Mouse (Mus musculus) stomach, embryonic 14.5 days (tissue): ENCODE data around the gene Afmid. TPM values are rescaled to one million over a fixed set of nuclear protein-coding genes. Genes with fewer than 3 reads are reported as not detected.

Experiments used
- ATAC-seq: fragments of 200-750 bp; cut with Nextera tagmentation; 2 replicates; pipeline ENCODE4 v1.8.0; 2017; ENCODE audit warnings: low read depth, moderate TSS enrichment; ENCODE audit not compliant: insufficient number of reproducible peaks, insufficient read depth, low FRiP score
- H3K27ac ChIP-seq: fragments of 300-500 bp; sonication (generic); 2 replicates; pipeline ENCODE4 v1.5.1; 2014; ENCODE audit warnings: mild to moderate bottlenecking, low read length, moderate library complexity, mixed read lengths
- H3K27me3 ChIP-seq: fragments of 300-500 bp; sonication (generic); 2 replicates; pipeline ENCODE4 v1.6.1; 2014; ENCODE audit warnings: low read length, control low read depth, mixed read lengths; ENCODE audit not compliant: control insufficient read depth, insufficient read depth
- H3K36me3 ChIP-seq: fragments of 300-500 bp; sonication (generic); 2 replicates; pipeline ENCODE4 v1.6.1; 2014; ENCODE audit warnings: mild to moderate bottlenecking, control low read depth, low read length, moderate library complexity, mixed read lengths; ENCODE audit not compliant: control insufficient read depth, insufficient read depth
- H3K4me1 ChIP-seq: fragments of 300-500 bp; sonication (generic); 2 replicates; pipeline ENCODE4 v1.6.1; 2014; ENCODE audit warnings: low read length, control low read depth, mixed read lengths; ENCODE audit not compliant: control insufficient read depth, insufficient read depth
- H3K4me2 ChIP-seq: fragments of 300-500 bp; sonication (generic); replicated peaks from 2 replicates; pipeline ENCODE4 v1.6.1; 2014; ENCODE audit warnings: low read depth, low read length, control low read depth
- H3K4me3 ChIP-seq: fragments of 300-500 bp; sonication (generic); 2 replicates; pipeline ENCODE4 v1.5.1; 2014; ENCODE audit warnings: low read depth, low read length, control low read depth
- H3K9ac ChIP-seq: fragments of 300-500 bp; sonication (generic); replicated peaks from 2 replicates; pipeline ENCODE4 v1.6.1; 2014; ENCODE audit warnings: low read depth, mild to moderate bottlenecking, control low read depth, low read length, moderate library complexity, mixed read lengths
- H3K9me3 ChIP-seq: fragments of 300-500 bp; sonication (generic); 2 replicates; pipeline ENCODE4 v1.6.1; 2016; ENCODE audit warnings: low read depth, low read length, control low read depth; ENCODE audit not compliant: control insufficient read depth
- WGBS: fragments of 180-500 bp; shearing (Covaris S2); extraction: QIAGEN DNeasy Blood & Tissue Kit; methylation state at CpG from one replicate; pipeline ENCODE4 v1.1.7; 2014; 5-methylcytosine and 5-hydroxymethylcytosine counted together
- polyA plus RNA-seq: library from polyadenylated mRNA; unstranded; fragments of >200 nt; fragmentation: Nextera tagmentation; extraction: Ambion mirVana; gene quantifications from 2 replicates; pipeline ENCODE4 v1.2.1, GENCODE M21; 2014

Afmid gene
- polyA plus RNA-seq, 1 experiment from 2014 or later: 6.4 TPM

GRCm38 (mm10) chr11:117877917-117878745 is 52.4 kb downstream of the Afmid start:
- WGBS: 21% methylated on average over 13 of the region's 13 CpGs

GRCm38 (mm10) chr11:117878892-117879291 is 53.2 kb downstream of the Afmid start:
- Histone ChIP-seq H3K4me3 (no peak overlapping the region), H3K9me3 (no peaks in the 10 kb centered on the region), H3K4me2 (peak overlapping the region; percentile 16; the same call in 1 of the 2 replicates), H3K27ac (peak overlapping the region; percentile 48; the same call in 1 of the 2 replicates), H3K9ac (no peak overlapping the region), H3K4me1 (peaks cover 39% of the 10 kb centered on the region), H3K36me3 (no peaks in the 10 kb centered on the region), H3K27me3 (no peaks in the 10 kb centered on the region)
- 20% methylated on average over 8 of the region's 8 CpGs for WGBS
- ATAC-seq: no peak

More at GRCm38 (mm10) chr11:117877917-117878745, 52.4 kb downstream of the Afmid start:
- ATAC-seq: peak; percentile 43; the same call in 1 of the 2 replicates
- Histone ChIP-seq H3K36me3 (no peaks in the 10 kb centered on the region), H3K4me1 (peaks cover 39% of the 10 kb centered on the region), H3K9ac (no peak overlapping the region), H3K4me2 (peak overlapping the region; percentile 16; the same call in 1 of the 2 replicates), H3K9me3 (no peaks in the 10 kb centered on the region), H3K27me3 (no peaks in the 10 kb centered on the region), H3K4me3 (no peak overlapping the region), H3K27ac (peak overlapping the region; percentile 48; the same call in 1 of the 2 replicates)

- Histone ChIP-seq H3K36me3 (no peaks in the 10 kb centered on the region), H3K4me1 (peaks cover 39% of the 10 kb centered on the region), H3K4me2 (no peak overlapping the region), H3K27me3 (no peaks in the 10 kb centered on the region), H3K9ac (no peak overlapping the region), H3K9me3 (no peaks in the 10 kb centered on the region), H3K4me3 (no peak overlapping the region), H3K27ac (no peak overlapping the region)
- no peak for ATAC-seq
- 81% methylated on average over 6 of the region's 6 CpGs for WGBS
Measured at GRCm38 (mm10) chr11:117879676-117880075, 54.0 kb downstream of the Afmid start.

- Histone ChIP-seq H3K9me3 (no peaks in the 10 kb centered on the region), H3K36me3 (no peaks in the 10 kb centered on the region), H3K4me3 (no peak overlapping the region), H3K27me3 (no peaks in the 10 kb centered on the region), H3K4me2 (no peak overlapping the region), H3K27ac (no peak overlapping the region), H3K4me1 (peaks cover 39% of the 10 kb centered on the region), H3K9ac (no peak overlapping the region)
- ATAC-seq: no peak
- 90% methylated on average over 9 of the region's 9 CpGs for WGBS
Measured at GRCm38 (mm10) chr11:117880336-117880976, 54.7 kb downstream of the Afmid start.

- Histone ChIP-seq H3K36me3 (no peaks in the 10 kb centered on the region), H3K9ac (no peak overlapping the region), H3K4me2 (no peak overlapping the region), H3K4me3 (no peak overlapping the region), H3K27ac (peak overlapping the region; percentile 61; the same call in 1 of the 2 replicates), H3K9me3 (no peaks in the 10 kb centered on the region), H3K27me3 (no peaks in the 10 kb centered on the region), H3K4me1 (peaks cover 35% of the 10 kb centered on the region)
- no peak for ATAC-seq
- 76% methylated on average over 6 of the region's 6 CpGs for WGBS
Measured at GRCm38 (mm10) chr11:117880977-117881358, 55.2 kb downstream of the Afmid start.

- no peak overlapping the region for H3K4me2 ChIP-seq
- H3K4me1 ChIP-seq: peaks cover 35% of the 10 kb centered on the region
- H3K9me3 ChIP-seq: no peaks in the 10 kb centered on the region
- WGBS: 5% methylated on average over 8 of the region's 8 CpGs
- no peak overlapping the region; the same call in 1 of the 2 replicates for H3K9ac ChIP-seq
- H3K27ac ChIP-seq: peak overlapping the region; percentile 61; the same call in 1 of the 2 replicates
- H3K36me3 ChIP-seq: no peaks in the 10 kb centered on the region
- no peak overlapping the region for H3K4me3 ChIP-seq
- no peaks in the 10 kb centered on the region for H3K27me3 ChIP-seq
- peak; percentile 43 for ATAC-seq
Measured at GRCm38 (mm10) chr11:117881787-117882186, 56.1 kb downstream of the Afmid start.

- Histone ChIP-seq H3K9ac (no peak overlapping the region), H3K4me1 (peaks cover 33% of the 10 kb centered on the region), H3K27me3 (no peaks in the 10 kb centered on the region), H3K9me3 (no peaks in the 10 kb centered on the region), H3K27ac (peak overlapping the region; percentile 61; the same call in 1 of the 2 replicates), H3K36me3 (no peaks in the 10 kb centered on the region), H3K4me3 (no peak overlapping the region), H3K4me2 (no peak overlapping the region)
- ATAC-seq: no peak
- 85% methylated on average over 1 of the region's 1 CpGs for WGBS
Measured at GRCm38 (mm10) chr11:117882208-117882607, 56.5 kb downstream of the Afmid start.

GRCm38 (mm10) chr11:117886000-117886399 is 60.3 kb downstream of the Afmid start:
- ATAC-seq: no peak
- Histone ChIP-seq H3K27me3 (no peaks in the 10 kb centered on the region), H3K27ac (no peak overlapping the region), H3K36me3 (no peaks in the 10 kb centered on the region), H3K4me1 (peaks cover 46% of the 10 kb centered on the region), H3K9ac (no peak overlapping the region), H3K4me2 (no peak overlapping the region), H3K9me3 (no peaks in the 10 kb centered on the region), H3K4me3 (no peak overlapping the region)
- 47% methylated on average over 5 of the region's 5 CpGs for WGBS
